Mouse (Mus musculus): ENCODE measurements around the gene Cntn3.
A peak's percentile ranks its signal among the peaks of the same experiment; 100 is the strongest.
"Not testable (repeated sequence)": the region's sequence is repeated elsewhere in the genome, so short reads cannot be mapped to it uniquely, and the experiment has no call there.

Cntn3 gene

GRCm38 (mm10) chr6:102573001-102573400 is at the start of gene Cntn3:
Gene Cntn3 (minus strand): TSS chr6:102573101.
- DNase-seq = not testable (repeated sequence)

DNA sequence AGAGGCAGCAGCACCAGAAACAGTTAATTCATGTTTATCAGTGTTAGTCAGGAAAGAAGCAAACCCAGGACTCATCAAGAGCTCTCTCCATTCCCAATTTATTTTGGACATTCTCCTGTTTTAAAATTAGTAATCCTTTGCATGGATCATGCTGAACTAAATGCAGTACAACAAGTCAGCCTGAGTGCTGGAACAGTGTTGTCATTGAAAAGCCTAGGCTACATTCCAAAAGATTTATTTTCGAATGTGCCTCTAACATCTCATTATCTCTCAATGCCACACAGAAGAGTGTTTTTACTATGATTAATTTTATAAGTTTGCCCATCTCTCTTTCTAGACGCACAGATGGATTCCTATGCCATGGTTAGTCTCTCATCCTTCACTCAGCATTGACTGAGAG is 27.9 kb upstream of the Cntn3 start:
- no peak for DNase-seq

- no peak for DNase-seq
Observed at GRCm38 (mm10) chr6:102597756-102598155, 24.9 kb upstream of the Cntn3 start.

DNA sequence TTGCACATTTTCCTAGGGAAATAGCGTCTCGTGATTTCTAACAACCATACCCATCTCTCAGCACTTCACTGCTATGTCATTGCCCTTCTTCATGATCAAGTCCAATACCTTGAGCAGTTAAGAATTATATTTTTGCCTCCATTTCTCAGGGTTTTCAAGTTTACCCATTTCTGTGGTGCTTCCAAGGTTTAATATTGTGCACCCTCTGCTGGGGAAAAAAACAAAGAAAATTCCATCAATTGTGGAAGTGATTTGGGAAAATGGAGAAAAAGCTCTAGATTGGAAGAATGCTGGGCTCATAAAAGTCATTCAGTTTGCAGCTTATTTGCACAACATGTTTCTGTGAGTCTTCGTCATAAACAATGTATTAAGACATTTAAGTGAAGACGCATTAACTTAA is 17.2 kb upstream of the Cntn3 start:
- DNase-seq = no peak

- DNase-seq = no peak
Observed at GRCm38 (mm10) chr6:102589311-102589710, 16.4 kb upstream of the Cntn3 start.

DNA sequence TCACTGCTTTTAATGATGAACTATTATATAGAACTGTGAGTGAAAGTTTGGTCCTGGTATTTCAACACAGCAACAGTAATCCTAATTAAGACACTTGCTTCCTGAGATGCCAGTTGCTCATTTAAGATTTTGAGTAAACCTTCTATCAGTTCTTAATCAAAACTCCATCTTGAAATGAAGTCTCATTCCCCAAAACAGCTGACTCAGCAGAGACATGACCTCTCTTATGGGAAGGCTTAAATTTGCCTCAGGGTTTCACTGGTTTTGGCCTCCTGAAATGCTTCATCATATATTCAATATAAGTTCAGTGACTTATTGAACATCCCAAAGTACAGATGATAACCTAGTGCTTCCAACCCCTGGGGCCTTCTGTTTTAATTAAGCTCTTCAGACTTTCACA is 13.2 kb upstream of the Cntn3 start:
- no peak for DNase-seq

DNA sequence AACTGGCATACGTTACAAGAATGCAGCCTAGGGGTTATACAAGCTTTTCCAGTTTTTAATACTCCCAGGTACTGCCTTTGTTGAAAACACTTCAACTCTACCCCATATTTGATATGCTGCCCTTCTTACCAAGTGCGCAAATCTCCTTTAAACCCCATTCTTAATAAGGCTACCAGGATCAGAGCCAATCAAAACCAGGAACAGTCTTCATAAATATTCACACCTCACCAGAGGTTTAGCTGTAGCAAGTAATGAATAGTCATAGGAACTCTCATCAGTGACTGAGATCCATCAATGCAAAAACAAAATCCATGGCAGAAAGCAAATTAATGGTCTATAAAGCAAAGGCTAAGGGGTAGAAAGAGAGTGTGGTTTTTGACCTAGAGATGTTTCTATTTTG is 10.7 kb upstream of the Cntn3 start:
- no peak for DNase-seq

GRCm38 (mm10) chr6:102567496-102567895 is 5.4 kb downstream of the Cntn3 start:
- no peak for DNase-seq

DNA sequence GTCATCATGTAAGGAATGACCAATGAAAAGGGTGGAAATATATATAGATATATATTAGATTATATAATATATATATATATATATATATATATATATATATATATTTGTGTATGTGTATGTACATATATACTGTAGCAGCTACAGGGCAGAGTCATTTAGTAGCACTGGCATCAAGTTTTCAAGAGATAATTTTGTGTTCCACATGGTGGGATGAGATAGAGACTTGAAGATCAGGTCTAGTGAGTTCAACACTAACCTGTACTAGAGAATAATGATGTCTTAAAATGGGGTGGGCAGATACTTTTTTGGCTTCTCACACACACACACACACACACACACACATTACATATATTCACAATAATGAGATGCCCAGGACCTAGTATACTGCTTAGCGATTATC is 7.7 kb downstream of the Cntn3 start:
- no peak for DNase-seq

- DNase-seq = peak; percentile 13 to 44
Observed at GRCm38 (mm10) chr6:102564011-102564731, 8.7 kb downstream of the Cntn3 start.

DNA sequence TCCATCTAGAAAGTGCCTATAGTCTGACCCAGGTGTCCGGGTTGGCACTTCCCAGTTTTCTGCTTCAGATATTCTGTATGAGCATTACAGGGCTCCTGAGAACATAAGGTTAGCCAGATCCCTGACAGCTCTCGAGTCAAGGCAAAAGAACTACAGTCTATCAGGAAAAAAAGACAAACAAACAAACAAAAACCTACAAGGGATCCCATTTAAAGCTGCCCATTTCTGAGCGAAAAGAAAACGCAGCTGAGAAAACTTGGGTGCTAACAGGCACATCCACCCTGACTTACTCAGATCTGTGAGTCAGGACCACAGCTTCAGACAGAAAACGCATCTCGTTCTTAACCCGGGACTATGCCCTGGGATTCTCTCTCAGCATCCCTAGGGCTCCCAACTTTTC is 9.5 kb downstream of the Cntn3 start:
- no peak for DNase-seq

GRCm38 (mm10) chr6:102557521-102557920 is 15.4 kb downstream of the Cntn3 start:
- DNase-seq = no peak

DNA sequence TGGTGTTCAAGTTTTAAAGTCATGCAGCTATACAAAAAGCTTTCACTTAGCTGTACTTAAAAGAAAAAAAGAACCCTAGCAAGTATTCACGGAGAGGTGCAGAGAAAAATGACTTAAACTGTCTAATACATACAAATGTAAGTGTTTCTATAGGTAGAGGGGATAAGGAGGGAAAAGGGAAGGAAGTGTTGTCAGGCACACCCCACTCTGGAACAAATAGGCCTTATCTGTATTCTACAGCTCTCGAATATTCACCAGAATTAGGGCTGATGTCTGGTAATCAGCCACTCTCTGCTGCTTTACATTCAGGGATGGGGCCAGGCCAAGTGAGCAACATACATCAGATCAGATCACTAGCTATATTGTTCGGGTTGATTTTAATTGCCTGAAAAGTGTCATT is 16.4 kb downstream of the Cntn3 start:
- DNase-seq = no peak

DNA sequence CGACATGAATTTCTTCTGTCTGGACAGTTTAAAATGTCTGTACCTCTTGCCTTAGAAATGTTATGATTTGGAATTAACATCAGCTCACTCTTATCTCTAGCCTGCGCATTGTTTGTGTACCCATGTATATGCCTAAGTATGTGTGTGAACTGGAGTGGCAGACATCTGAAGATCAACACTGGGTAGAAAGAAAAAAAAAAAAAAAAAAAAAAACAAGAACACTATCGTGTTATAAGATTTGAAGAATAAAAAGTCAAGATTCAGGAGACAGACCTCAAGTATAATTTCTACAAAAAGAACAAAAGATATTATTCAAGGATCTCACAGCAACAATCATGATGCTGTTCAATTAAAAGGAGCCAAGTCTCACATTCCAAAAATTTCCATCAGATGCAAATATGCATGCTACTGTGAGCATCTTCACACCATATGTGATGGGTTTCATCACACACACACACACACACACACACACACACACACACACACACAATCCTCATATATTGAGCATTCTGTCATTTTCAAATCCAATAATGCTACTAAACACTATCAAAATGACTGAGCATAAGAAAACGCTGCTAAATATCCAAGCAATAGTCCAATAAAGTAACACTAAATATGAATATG is 17.0 kb downstream of the Cntn3 start:
- DNase-seq = no peak

DNA sequence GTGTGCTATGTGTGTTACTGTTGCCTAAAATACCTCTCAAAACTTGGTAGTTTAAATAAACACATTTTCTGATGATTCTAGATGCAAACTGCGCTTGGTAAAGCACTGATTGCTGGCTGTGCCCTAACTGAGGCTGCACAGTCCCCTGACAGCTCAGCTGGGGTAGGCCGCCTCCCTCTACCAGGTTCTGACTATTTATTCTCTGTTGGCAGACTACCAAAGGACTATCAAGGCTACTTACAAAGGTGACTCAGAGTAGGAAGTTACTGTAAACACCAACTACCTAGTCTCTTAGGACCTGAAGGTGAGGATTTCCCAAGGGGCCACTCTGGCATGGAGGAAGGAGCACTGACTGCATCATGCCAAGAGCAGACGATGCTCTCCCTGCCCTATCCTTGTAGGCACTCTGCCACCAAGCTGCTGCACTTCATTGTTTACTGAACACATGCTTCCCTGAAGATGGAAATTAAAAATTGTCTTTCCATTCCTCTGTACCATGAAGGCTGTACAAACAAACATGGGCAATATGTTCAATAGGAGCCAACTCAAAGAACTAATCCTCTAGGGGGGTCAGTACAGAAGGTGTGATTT is 17.7 kb downstream of the Cntn3 start:
- no peak for DNase-seq

- DNase-seq = no peak
Observed at GRCm38 (mm10) chr6:102541633-102542412, 31.1 kb downstream of the Cntn3 start.

DNA sequence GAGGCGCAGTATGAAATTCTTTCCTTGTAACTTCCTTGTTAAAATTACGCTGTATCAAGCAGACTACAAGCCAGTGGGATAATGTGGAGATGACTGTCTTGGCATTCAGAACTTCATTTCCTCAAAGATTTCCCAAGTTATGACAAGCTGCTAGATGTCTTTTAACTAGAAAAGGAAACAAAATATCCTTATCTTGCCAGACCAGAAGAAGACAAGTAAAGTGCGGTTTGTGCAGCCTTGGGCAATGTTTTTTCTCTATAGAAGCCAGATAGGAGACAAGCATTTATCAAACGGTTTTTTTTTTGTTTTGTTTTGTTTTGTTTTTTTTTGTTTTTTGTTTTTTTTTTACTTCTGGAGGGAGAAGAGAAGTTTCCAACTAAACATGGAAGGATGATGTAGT is 37.3 kb downstream of the Cntn3 start:
- no peak for DNase-seq

DNA sequence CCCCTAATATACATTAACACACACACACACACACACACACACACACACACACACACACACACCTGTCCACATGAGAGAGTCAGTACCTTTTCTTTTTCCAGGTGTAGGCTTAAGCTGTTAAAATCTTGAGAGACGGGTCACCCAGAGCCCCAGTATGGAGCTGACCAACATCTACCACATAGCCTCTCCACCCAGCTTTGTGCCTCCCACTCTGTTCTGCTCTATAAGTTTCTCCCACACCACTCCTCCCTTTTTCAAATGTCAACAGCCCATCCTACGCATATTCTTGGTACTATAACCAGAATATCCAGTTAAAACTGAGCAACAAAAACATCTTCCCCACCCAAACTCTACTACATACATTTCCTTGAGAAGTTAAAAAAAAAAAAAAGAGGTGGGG is 49.9 kb downstream of the Cntn3 start:
- DNase-seq = no peak

GRCm38 (mm10) chr6:102520977-102521376 is 51.9 kb downstream of the Cntn3 start:
- DNase-seq = no peak

DNA sequence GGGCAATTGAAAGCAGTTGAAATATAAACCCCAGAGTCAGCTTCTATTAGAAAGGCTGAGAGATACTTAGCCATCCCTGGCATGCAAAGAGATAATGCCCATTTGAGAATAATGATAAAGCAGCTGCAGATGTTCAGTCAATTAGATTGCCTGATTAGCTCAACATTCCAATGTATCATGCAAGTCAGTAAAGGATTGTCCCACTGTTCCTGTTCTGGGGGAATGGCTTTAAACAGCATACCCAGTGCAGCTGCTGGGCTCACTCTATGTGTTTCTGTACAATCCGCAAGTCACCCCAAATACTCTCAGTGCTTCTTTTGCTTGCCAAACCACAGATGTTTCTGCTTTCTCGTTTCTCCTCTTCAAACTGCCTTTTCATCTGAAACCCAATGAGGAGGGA is 57.7 kb downstream of the Cntn3 start:
- no peak for DNase-seq

GRCm38 (mm10) chr6:102512085-102512484 is 60.8 kb downstream of the Cntn3 start:
- no peak for DNase-seq

- DNase-seq = no peak
Observed at GRCm38 (mm10) chr6:102485509-102485908, 87.4 kb downstream of the Cntn3 start.

GRCm38 (mm10) chr6:102478320-102479080 is 94.4 kb downstream of the Cntn3 start:
- DNase-seq = no peak

Data from lung, postnatal 4 days (tissue).